Mouse (Mus musculus) adrenal gland, postnatal 0 days (tissue): ENCODE measurements around the gene Vps16. TPM values are rescaled to one million over a fixed set of nuclear protein-coding genes. Genes with fewer than 3 reads are reported as not detected.

Source experiments
- polyA plus RNA-seq: library from polyadenylated mRNA; unstranded; fragments of >200 nt; fragmentation: Nextera tagmentation; extraction: Ambion mirVana; gene quantifications from 2 replicates; pipeline ENCODE4 v1.2.1, GENCODE M21; 2015

The Vps16 gene
- polyA plus RNA-seq: 39.7 and 58.6 TPM in 2 replicates

DNA sequence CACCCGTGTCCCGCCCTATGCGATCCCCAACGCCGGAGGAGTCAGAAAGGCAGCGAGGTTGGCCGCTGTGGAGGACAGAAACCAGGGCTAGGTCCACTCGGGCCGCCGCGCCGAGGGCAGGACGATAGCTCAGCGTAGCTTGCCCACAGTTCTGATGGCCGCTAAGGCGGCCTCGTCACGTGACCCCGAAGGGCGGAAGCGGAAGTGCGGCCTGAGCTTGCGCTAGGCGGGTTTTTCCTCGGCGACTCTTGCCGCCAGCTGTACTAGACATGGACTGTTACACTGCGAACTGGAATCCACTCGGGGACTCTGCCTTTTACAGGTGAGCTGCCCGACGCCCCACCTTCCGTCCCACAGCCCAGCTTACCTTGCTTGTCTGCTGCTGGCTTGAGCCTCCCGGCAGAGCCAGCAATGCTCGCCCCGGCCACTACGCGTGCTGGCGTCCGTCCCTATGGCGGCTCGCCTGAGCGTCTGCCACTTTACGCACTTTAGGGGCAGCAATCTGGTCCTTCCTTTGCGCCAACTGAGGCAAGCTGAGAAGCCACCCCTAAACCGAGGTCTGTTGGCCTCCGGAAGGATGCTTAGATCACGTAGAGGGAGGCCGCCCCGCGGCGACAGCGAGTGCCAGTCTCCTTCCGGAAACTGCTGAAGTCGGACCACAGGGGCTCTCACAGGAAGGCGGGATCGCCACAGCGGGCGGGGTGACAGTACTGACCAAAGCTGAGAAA, at the start of gene Vps16, which contains the start of gene Pced1a:
Gene Vps16, plus strand, starts transcription at position 214 of the 728 bp plus-strand sequence.
Gene Pced1a, minus strand, starts transcription at position 576 of the 728 bp plus-strand sequence.

DNA sequence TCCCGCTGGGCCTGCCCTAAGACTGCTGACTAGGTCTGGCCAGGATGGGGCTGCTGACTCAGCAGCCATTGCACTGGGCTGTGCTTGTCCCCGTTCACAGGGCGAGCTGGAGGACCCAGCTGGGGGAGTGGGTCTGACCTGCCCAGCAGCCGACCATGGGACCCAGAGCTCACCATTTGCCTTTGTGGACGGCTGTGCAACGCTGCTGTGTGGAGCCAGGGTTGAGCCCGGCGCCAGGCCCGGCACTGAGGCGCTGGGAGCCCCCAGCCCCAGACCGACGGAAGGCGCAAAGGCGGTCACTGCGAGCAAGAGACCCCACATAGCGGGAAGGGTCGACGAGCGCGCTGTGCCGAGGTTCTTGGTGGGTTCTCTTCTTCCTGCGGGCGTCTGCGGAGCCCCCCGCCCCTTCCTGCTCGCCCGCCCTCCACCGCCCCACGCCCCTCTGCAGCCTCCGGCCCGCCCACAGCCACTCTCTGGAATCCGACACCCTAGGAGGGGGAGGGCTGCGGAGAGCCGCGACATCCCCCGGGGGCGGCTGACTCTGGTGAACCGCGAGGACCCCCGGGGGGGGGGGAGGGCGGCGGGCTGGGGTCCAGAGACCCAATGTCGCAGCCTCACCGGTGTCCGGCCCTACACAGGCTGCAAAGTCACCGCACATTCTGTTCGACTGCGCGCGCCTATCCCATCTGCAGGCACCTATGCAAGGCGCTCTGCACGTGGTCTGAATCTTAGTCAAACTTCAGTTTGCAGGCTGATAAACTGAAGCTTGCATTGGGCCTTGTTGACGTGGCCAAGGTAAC, 26.8 kb upstream of the Vps16 start, which contains the start of gene Cpxm1:
Gene Cpxm1, minus strand, starts transcription at position 389 of the 800 bp plus-strand sequence.

DNA sequence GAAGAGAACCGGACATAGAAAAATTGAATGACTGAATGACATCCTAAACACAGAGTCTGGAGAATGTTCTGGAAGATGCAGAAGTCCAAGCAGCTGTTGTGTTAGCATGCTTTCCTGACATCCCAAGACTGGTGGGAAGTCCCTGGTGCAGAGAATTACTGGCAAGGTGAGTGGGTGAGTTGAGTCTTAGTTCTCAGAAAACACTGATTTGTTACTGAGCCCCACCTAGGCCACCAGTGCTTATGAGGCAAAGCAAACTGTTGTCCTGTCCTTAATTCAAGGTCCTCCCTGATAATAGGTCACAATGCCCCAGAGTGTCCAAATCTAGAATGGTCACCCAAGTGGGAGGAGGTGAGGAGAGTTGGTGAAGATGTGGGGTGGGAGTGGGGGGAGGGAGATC, 19.2 kb upstream of the Vps16 start, which contains the start of the genes Gm28372 and 1700020A23Rik:
Gene Gm28372, plus strand, starts transcription at position 301 of the 400 bp plus-strand sequence.
Gene 1700020A23Rik, plus strand, starts transcription at position 321 of the 400 bp plus-strand sequence.

DNA sequence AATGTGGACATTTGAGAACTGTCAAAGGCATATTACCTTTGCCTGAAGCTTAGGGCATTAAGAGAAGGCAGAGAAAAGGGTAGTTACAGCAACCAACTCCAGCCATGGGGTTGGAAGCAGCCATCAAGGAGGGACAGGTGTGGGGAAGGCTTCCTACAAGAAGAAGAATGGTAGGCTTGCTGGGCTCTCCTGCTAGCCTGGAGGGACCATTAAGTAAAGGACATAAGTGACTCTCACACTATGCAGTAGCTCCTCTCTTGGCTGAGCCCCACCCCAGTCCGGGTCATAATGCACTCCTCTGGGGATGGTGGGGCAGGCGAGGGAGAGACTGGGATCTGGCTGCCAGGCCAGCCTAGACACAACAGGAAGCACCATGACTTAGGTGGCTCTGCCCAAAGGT, 18.0 kb upstream of the Vps16 start, which contains the start of gene Tmem239:
Gene Tmem239, plus strand, starts transcription at position 301 of the 400 bp plus-strand sequence.

DNA sequence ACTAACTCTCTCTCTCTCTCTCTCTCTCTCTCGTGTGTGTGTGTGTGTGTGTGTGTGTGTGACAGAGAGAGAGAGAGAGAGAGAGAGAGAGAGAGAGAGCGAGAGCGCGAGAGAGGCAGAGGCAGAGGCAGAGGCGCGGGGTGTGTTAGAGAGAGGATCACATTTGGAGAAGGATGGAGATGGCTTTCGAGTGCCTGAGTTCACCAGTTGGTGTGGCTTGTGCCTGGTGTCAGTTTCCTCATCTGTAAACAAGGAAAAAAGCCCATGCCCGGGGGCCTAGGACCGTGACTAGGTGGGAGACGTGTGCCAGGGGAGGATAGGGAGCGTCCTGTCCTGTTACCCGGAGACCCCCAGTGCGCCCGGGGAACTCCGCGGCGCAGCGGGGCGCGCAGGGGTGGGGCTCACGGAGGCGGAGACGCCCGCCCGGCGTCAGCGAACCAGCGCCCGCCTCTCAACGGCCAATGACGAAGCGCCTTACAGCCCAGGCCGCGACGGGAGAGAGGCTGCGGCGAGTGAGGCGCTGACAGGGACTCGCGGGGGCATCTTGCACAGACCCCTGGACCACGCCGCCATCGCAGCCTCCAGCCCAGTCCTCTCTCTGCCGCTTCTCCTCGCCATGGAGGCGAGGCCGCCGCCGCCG, 25.8 kb downstream of the Vps16 start, which contains the start of gene Ptpra:
Gene Ptpra, plus strand, starts transcription at position 485 of the 640 bp plus-strand sequence.

Other genes with a start within 250 kb of the Vps16 start
- gene Snrpb, start 244.9 kb upstream of the Vps16 start, polyA plus RNA-seq: 329 and 360 TPM in 2 replicates
- not detected in 2 replicates for gene Tmc2, start 229.1 kb upstream of the Vps16 start, polyA plus RNA-seq
- 83.8 and 131 TPM in 2 replicates for gene Nop56, start 149.9 kb upstream of the Vps16 start, polyA plus RNA-seq
- gene Idh3b, start 139.8 kb upstream of the Vps16 start, polyA plus RNA-seq: 134 and 179 TPM in 2 replicates
- 3.4 and 4.7 TPM in 2 replicates for gene Ebf4, start 129.2 kb upstream of the Vps16 start, polyA plus RNA-seq
- 26.7 and 37.1 TPM in 2 replicates for gene Cpxm1, start 26.8 kb upstream of the Vps16 start, polyA plus RNA-seq
- gene Gm28372, start 19.1 kb upstream of the Vps16 start, polyA plus RNA-seq: not detected in 2 replicates
- 0.39 TPM in 1 of 2 replicates, not detected in the other for gene 1700020A23Rik, start 19.1 kb upstream of the Vps16 start, polyA plus RNA-seq
- 0.10 TPM in 1 of 2 replicates, not detected in the other for gene Tmem239, start 17.9 kb upstream of the Vps16 start, polyA plus RNA-seq
- gene Pced1a, start 362 bp downstream of the Vps16 start, polyA plus RNA-seq: 8.3 and 11.9 TPM in 2 replicates
- gene Ptpra, start 25.9 kb downstream of the Vps16 start, polyA plus RNA-seq: 81.1 and 88.3 TPM in 2 replicates
- 69.6 and 92.3 TPM in 2 replicates for gene Mrps26, start 139.4 kb downstream of the Vps16 start, polyA plus RNA-seq
- gene Oxt, start 151.8 kb downstream of the Vps16 start, polyA plus RNA-seq: 0.25 and 0.28 TPM in 2 replicates
- not detected in 2 replicates for gene Avp, start 158.2 kb downstream of the Vps16 start, polyA plus RNA-seq
- gene Fastkd5, start 205.7 kb downstream of the Vps16 start, polyA plus RNA-seq: 5.9 and 7.2 TPM in 2 replicates
- 5.8 and 7.4 TPM in 2 replicates for gene Ubox5, start 205.7 kb downstream of the Vps16 start, polyA plus RNA-seq
- gene Lzts3, start 218.5 kb downstream of the Vps16 start, polyA plus RNA-seq: 1.9 and 3.1 TPM in 2 replicates
- gene Ddrgk1, start 240.3 kb downstream of the Vps16 start, polyA plus RNA-seq: 107 and 142 TPM in 2 replicates
- gene Itpa, start 243.3 kb downstream of the Vps16 start, polyA plus RNA-seq: 117 and 163 TPM in 2 replicates